Comparison of ENCODE assay signal across 7 mouse cellular contexts in genomic region chr8:85379142-85379781, GRCm38 (mm10). TPM values are rescaled to one million over a fixed set of nuclear protein-coding genes. Genes with fewer than 3 reads are reported as not detected.
DNase-seq lines count a peak whose midpoint lies in the region; ATAC-seq lines count a peak whose summit lies in the region.

No protein-coding gene starts in this region.

- no peak overlapping the region for H3K4me3 ChIP-seq in embryonic facial prominence, embryonic 11.5 days (ENCODE audit: low read depth, low read length)
- H3K4me3 ChIP-seq in liver, embryonic 12.5 days = peak overlapping the region; percentile 67
- H3K4me3 ChIP-seq in stomach, embryonic 14.5 days (ENCODE audit: low read depth, low read length) = no peak overlapping the region

- H3K27ac ChIP-seq in embryonic facial prominence, embryonic 11.5 days (replicated peaks; ENCODE audit: low read depth, low read length) = no peak overlapping the region
- H3K27ac ChIP-seq in liver, embryonic 12.5 days = peak overlapping the region; percentile 100
- H3K27ac ChIP-seq in stomach, embryonic 14.5 days (ENCODE audit: low read length) = peak overlapping the region; percentile 46; the same call in 1 of the 2 replicates

- no peaks in the 10 kb centered on the region for H3K9me3 ChIP-seq in embryonic facial prominence, embryonic 11.5 days (replicated peaks; ENCODE audit: control insufficient read depth, low read length)
- no peaks in the 10 kb centered on the region for H3K9me3 ChIP-seq in liver, embryonic 12.5 days (replicated peaks)
- no peaks in the 10 kb centered on the region for H3K9me3 ChIP-seq in stomach, embryonic 14.5 days (ENCODE audit: control insufficient read depth, low read depth, low read length)

- no peaks in the 10 kb centered on the region for H3K27me3 ChIP-seq in embryonic facial prominence, embryonic 11.5 days (ENCODE audit: control insufficient read depth, insufficient read depth, low read length)
- H3K27me3 ChIP-seq in liver, embryonic 12.5 days (replicated peaks) = no peaks in the 10 kb centered on the region
- no peaks in the 10 kb centered on the region for H3K27me3 ChIP-seq in stomach, embryonic 14.5 days (ENCODE audit: control insufficient read depth, insufficient read depth, low read length)

- H3K4me1 ChIP-seq in embryonic facial prominence, embryonic 11.5 days (ENCODE audit: control insufficient read depth, insufficient read depth, low read length) = no peaks in the 10 kb centered on the region
- peaks cover 95% of the 10 kb centered on the region for H3K4me1 ChIP-seq in liver, embryonic 12.5 days
- peaks cover 17% of the 10 kb centered on the region; the same call in 1 of the 2 replicates for H3K4me1 ChIP-seq in stomach, embryonic 14.5 days (ENCODE audit: control insufficient read depth, insufficient read depth, low read length)

- DNase-seq in brain, adult 2 months (ENCODE audit: low read depth, low spot score) = peak; percentile 58
- DNase-seq in embryonic facial prominence, embryonic 11.5 days (ENCODE audit: low spot score) = peak; percentile 53
- DNase-seq in heart, postnatal 25 days (ENCODE audit: low spot score) = peak; percentile 13
- DNase-seq in thymus, postnatal 0 days (ENCODE audit: low spot score) = no peak
- DNase-seq in left cerebral cortex, postnatal 10 days (ENCODE audit: extremely low spot score in 1 of 2, low spot score in 2 of 2) = no peak

- H3K36me3 ChIP-seq in embryonic facial prominence, embryonic 11.5 days (replicated peaks; ENCODE audit: control insufficient read depth, insufficient read depth, low read depth, low read length) = no peaks in the 10 kb centered on the region
- H3K36me3 ChIP-seq in liver, embryonic 12.5 days = peaks cover 6% of the 10 kb centered on the region; the same call in 1 of the 2 replicates
- no peaks in the 10 kb centered on the region for H3K36me3 ChIP-seq in stomach, embryonic 14.5 days (ENCODE audit: control insufficient read depth, insufficient read depth, low read length)

- intact Hi-C loops in heart, postnatal 25 days (cut with DNase I) = no loop called here
- intact Hi-C loops in left cerebral cortex, postnatal 10 days (cut with DNase I) = no loop called here

- no peak for ATAC-seq in embryonic facial prominence, embryonic 11.5 days (replicated peaks; ENCODE audit: insufficient number of reproducible peaks, low FRiP score, low TSS enrichment, low read depth)
- peak; percentile 79 for ATAC-seq in liver, embryonic 12.5 days
- peak; percentile 76 for ATAC-seq in stomach, embryonic 14.5 days (ENCODE audit: insufficient number of reproducible peaks, insufficient read depth, low FRiP score, low read depth)

- 45% methylated on average over 2 of the region's 2 CpGs for WGBS in embryonic facial prominence, embryonic 11.5 days
- WGBS in liver, embryonic 12.5 days (ENCODE audit: insufficient replicate concordance) = 0% methylated on average over 2 of the region's 2 CpGs
- 13% methylated on average over 2 of the region's 2 CpGs for WGBS in stomach, embryonic 14.5 days

- H3K4me2 ChIP-seq in embryonic facial prominence, embryonic 11.5 days (ENCODE audit: low read depth, low read length) = no peak overlapping the region
- peak overlapping the region; percentile 77 for H3K4me2 ChIP-seq in liver, embryonic 12.5 days
- no peak overlapping the region for H3K4me2 ChIP-seq in stomach, embryonic 14.5 days (replicated peaks; ENCODE audit: low read depth, low read length)

- no peak overlapping the region for H3K9ac ChIP-seq in embryonic facial prominence, embryonic 11.5 days (replicated peaks; ENCODE audit: low read length)
- H3K9ac ChIP-seq in liver, embryonic 12.5 days = peak overlapping the region; percentile 82
- H3K9ac ChIP-seq in stomach, embryonic 14.5 days (replicated peaks; ENCODE audit: low read depth, low read length) = no peak overlapping the region

RNA-seq across cellular contexts. Expression of gene Mylk3, which starts 6.9 kb away (rescaled TPM):
- polyA plus RNA-seq in embryonic facial prominence, embryonic 11.5 days (2014; fragmentation: Nextera tagmentation; extraction: Ambion mirVana) = 2.9 and 3.9 TPM in 2 replicates
- total RNA-seq in heart, postnatal 25 days (2021) = 100 to 1,000 TPM; 367 to 440 TPM
- 40.7 and 42.5 TPM in 2 replicates for polyA plus RNA-seq in liver, embryonic 12.5 days (2016; fragmentation: Nextera tagmentation; extraction: Ambion mirVana)
- 0.55 and 0.95 TPM in 2 replicates for polyA plus RNA-seq in stomach, embryonic 14.5 days (2014; fragmentation: Nextera tagmentation; extraction: Ambion mirVana)
- 0.20 and 0.44 TPM in 2 replicates for polyA plus RNA-seq in thymus, postnatal 0 days (2015; fragmentation: Nextera tagmentation; extraction: Ambion mirVana)
- 1 to 10 TPM in 1 of 2 experiments, under 1 TPM in 1; 0.49 to 2.4 TPM for total RNA-seq in left cerebral cortex, postnatal 10 days (2021)

RNA-seq across cellular contexts. Expression of gene 4921524J17Rik, which starts 53.4 kb away (rescaled TPM):
- 55.5 and 65.5 TPM in 2 replicates for polyA plus RNA-seq in embryonic facial prominence, embryonic 11.5 days (2014; fragmentation: Nextera tagmentation; extraction: Ambion mirVana)
- 10 to 100 TPM; 21.6 to 25.2 TPM for total RNA-seq in heart, postnatal 25 days (2021)
- 23.8 and 25.3 TPM in 2 replicates for polyA plus RNA-seq in liver, embryonic 12.5 days (2016; fragmentation: Nextera tagmentation; extraction: Ambion mirVana)
- polyA plus RNA-seq in stomach, embryonic 14.5 days (2014; fragmentation: Nextera tagmentation; extraction: Ambion mirVana) = 37.9 and 40.0 TPM in 2 replicates
- 57.4 and 58.7 TPM in 2 replicates for polyA plus RNA-seq in thymus, postnatal 0 days (2015; fragmentation: Nextera tagmentation; extraction: Ambion mirVana)
- total RNA-seq in left cerebral cortex, postnatal 10 days (2021) = 10 to 100 TPM; 17.2 to 17.3 TPM

Comparison
In these comparisons a context has a peak if more than half of its experiments do, and no peak if none do; other contexts are left out.
1. DNase-seq: peak in brain, adult 2 months (single experiment), embryonic facial prominence, embryonic 11.5 days (single experiment) and heart, postnatal 25 days (single experiment); none in thymus, postnatal 0 days (single experiment) and left cerebral cortex, postnatal 10 days (0 of 2).